Mouse (Mus musculus): ENCODE data around the gene Tmem206. TPM values are rescaled to one million over a fixed set of nuclear protein-coding genes. Genes with fewer than 3 reads are reported as not detected.

Gene Tmem206
- polyA plus RNA-seq, 2 experiments from 2014 or later, result 24.4 to 29.2 TPM

Other genes starting within 250 kb of the Tmem206 start
- not detected for gene Batf3, start 228.1 kb upstream of the Tmem206 start, polyA plus RNA-seq (2017; shearing (Covaris generic))
- not detected for gene Fam71a, start 161.1 kb upstream of the Tmem206 start, polyA plus RNA-seq (2017; shearing (Covaris generic))
- not detected for gene Atf3, start 107.9 kb upstream of the Tmem206 start, polyA plus RNA-seq (2017; shearing (Covaris generic))
- gene Nenf, start 7.7 kb upstream of the Tmem206 start, polyA plus RNA-seq (2017; shearing (Covaris generic)), result 1 to 10 TPM in 1 of 2 experiments, not detected in 1; 1.5 TPM
- 10 to 100 TPM; 44.5 to 70.5 TPM for gene Ppp2r5a, start 77.4 kb downstream of the Tmem206 start, polyA plus RNA-seq (2017; shearing (Covaris generic))
- 1 to 10 TPM; 7.1 to 9.9 TPM for gene Dtl, start 249.6 kb downstream of the Tmem206 start, polyA plus RNA-seq (2017; shearing (Covaris generic))
- gene Ints7, start 249.7 kb downstream of the Tmem206 start, polyA plus RNA-seq (2017; shearing (Covaris generic)), result 10 to 100 TPM; 36.7 to 50.6 TPM

Data from CD4-positive, CD25-positive, alpha-beta regulatory T cell, adult 4 months (primary cell).